Mouse (Mus musculus): ENCODE measurements around the gene Wrap73. TPM values are rescaled to one million over a fixed set of nuclear protein-coding genes. Genes with fewer than 3 reads are reported as not detected.

The Wrap73 gene
- polyA plus RNA-seq, 1 experiment from 2014 or later: 24.1 TPM

DNA sequence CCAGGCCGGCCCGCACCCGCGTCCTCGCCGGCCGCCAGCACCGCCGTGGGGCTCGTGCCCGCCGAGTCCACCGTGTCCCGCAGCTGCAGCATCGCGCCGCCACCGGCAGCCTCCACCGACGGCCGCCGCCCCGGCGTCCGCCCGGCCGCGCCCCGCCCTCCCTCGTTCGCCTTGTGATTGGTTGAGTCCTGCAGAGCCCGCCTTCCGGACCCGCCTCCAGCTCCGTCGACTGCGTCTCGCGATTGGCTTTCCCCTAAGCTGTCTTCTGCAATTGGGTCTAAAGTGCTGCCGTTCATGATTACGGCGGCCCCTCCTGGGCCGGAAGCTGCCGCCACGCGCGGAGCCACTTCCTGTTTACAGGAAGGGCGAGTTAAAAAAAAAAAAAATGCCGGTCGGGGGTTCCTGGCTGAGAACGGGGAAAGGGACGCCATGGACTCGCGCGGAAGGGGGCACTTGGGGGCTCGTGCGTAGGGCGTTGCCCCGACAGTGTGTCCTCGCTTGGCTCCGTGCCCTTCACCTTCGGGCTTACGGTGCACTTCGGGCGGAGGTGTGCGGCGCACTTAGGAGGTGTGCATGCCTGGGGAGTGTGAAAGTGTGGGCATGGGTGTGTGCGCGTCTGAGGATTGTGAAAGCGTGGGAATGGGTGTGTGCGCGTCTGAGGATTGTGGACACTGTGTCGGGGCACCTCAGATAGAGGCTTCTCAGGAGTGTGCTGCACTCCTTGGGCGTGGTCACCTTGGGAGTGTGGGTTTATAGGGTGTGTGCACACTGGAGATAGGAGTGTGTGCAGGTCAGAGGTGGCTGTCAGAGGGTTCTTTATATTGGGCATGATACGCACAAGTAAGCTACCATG, 18.6 kb downstream of the Wrap73 start, which contains the start of gene Tprgl:
Gene Tprgl (minus strand): TSS at position 129 of the 853 bp plus-strand sequence.
- H3K27ac ChIP-seq (ENCODE audit: poor library complexity, severe bottlenecking): peak within 1 kb of the TSS; percentile 83
- no peaks in the 10 kb centered on the region for H3K27me3 ChIP-seq (replicated peaks)
- H3K4me3 ChIP-seq: peak within 1 kb of the TSS; percentile 93
- H3K4me2 ChIP-seq: peak within 1 kb of the TSS; percentile 96
- peak within 1 kb of the TSS; percentile 94 for H3K9ac ChIP-seq
- peaks cover 21% of the 10 kb centered on the region for H3K4me1 ChIP-seq (replicated peaks)
- no peaks in the 10 kb centered on the region for H3K9me3 ChIP-seq (replicated peaks)
- WGBS: under 1% methylated on average over 75 of the region's 75 CpGs
- peak; percentile 97 for ATAC-seq (ENCODE audit: insufficient number of reproducible peaks, low FRiP score)
- peaks cover 32% of the 10 kb centered on the region for H3K36me3 ChIP-seq

DNA sequence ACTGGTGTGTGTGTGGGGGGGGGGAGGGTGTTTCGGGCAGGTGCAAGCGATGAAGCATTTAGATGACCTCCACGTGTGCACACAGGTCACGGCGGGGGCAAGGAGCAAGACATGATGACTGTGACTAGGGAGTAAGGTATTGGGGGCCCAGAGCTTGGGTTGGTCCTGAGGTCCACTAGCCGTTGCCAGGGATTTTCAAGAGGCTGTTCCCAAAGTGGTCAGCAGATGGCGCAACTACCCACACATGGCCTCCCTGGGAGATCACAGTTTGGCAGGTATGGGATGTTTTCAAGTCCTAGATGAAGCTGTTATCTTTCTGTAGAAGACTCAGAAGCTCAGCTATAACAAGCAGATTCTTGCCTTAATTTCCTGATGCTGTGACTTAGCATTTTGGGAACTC, 21.1 kb downstream of the Wrap73 start:
- ATAC-seq (ENCODE audit: insufficient number of reproducible peaks, low FRiP score): no peak
- Histone ChIP-seq H3K4me1 (replicated peaks) (peaks cover 21% of the 10 kb centered on the region), H3K9ac (no peak overlapping the region), H3K36me3 (peaks cover 6% of the 10 kb centered on the region), H3K4me3 (no peak overlapping the region), H3K27me3 (replicated peaks) (peaks cover 2% of the 10 kb centered on the region; the same call in 1 of the 2 replicates), H3K27ac (ENCODE audit: poor library complexity, severe bottlenecking) (no peak overlapping the region), H3K4me2 (no peak overlapping the region), H3K9me3 (replicated peaks) (no peaks in the 10 kb centered on the region)
- WGBS: 15% methylated on average over 7 of the region's 7 CpGs

DNA sequence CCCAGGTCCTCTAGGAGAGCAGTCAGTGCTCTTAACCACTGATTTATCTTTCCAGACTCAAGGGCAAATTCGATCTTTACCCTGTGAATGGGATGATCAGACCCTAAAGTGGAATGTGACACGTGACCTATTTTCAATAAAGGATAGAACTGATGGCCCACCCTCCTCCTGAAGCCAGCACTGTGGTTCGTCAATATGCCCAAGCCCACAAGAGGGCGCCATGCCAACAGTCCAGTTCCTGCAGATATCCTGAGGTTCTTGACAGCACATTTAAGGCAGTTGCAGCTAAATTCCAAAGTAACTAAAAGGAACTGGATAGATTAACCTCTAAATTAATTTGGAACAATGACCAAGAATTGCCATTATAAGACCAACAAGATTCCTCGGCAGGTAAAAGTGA, 24.9 kb downstream of the Wrap73 start:
- Histone ChIP-seq H3K27me3 (replicated peaks) (peaks cover 40% of the 10 kb centered on the region), H3K9ac (no peak overlapping the region), H3K4me1 (replicated peaks) (peaks cover 27% of the 10 kb centered on the region), H3K27ac (ENCODE audit: poor library complexity, severe bottlenecking) (no peak overlapping the region), H3K36me3 (no peaks in the 10 kb centered on the region), H3K4me2 (no peak overlapping the region), H3K9me3 (replicated peaks) (no peaks in the 10 kb centered on the region), H3K4me3 (no peak overlapping the region)
- 23% methylated on average over 5 of the region's 5 CpGs for WGBS
- no peak for ATAC-seq (ENCODE audit: insufficient number of reproducible peaks, low FRiP score)

DNA sequence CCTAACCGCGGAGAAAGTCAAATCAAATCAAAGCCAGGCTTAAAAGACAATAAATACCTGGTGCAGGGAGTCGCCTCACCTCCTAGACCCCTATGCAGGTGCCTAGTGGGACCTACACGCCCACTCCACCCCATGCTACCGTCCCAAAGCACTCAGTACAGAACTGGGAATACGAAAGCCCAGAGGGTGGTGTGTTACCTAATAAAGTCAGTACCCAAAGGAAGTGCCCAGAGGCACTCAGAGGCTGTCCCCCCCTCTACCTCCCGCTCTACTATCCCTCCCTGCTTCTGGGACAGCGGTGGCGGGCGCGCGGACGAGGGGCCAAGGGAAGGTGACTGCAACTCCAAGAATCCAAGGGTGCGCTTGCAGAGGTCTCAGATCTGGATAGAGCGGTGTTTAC, 27.8 kb downstream of the Wrap73 start:
- peak; percentile 20; the same call in 1 of the 2 replicates for ATAC-seq (ENCODE audit: insufficient number of reproducible peaks, low FRiP score)
- H3K4me2 ChIP-seq: peak overlapping the region; percentile 95
- H3K27ac ChIP-seq (ENCODE audit: poor library complexity, severe bottlenecking): no peak overlapping the region
- no peaks in the 10 kb centered on the region for H3K9me3 ChIP-seq (replicated peaks)
- peak overlapping the region; percentile 61 for H3K4me3 ChIP-seq
- H3K27me3 ChIP-seq (replicated peaks): peaks cover 63% of the 10 kb centered on the region
- WGBS: 3% methylated on average over 15 of the region's 15 CpGs
- H3K36me3 ChIP-seq: no peaks in the 10 kb centered on the region
- H3K9ac ChIP-seq: peak overlapping the region; percentile 52; the same call in 1 of the 2 replicates
- peaks cover 27% of the 10 kb centered on the region for H3K4me1 ChIP-seq (replicated peaks)

DNA sequence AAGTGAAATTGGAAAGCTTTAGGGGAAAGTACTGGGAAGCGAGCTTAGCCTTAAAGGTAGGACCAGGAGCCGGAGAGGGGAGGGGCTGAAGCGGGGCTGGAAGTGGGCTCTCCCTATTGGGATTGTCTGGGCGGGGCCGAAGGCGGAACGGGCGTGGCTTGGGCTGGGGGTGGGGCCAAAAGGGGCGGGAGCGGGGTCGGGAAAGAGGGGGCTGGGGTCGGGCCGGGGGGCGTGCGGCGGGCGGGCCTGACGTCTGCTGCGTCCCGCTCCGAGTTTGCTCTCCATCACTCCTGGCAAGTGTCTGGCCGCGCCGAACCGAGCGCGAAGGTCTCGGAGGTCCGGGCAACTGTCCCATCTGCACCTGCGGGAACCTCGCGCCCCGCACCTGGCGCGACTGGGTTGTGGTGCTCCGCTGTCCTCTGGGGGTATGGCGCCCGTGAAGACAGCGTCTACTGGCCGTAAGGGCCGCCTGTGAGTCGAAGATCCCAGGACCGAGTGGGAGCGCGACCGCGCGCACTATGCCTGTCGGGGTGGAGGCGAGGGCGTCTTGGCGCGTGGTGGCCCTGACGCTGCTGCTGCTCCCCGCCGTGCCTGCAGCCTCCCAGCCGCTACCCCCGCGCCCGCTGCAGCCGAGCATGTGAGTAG, 28.5 kb downstream of the Wrap73 start, which contains the start of gene Megf6:
Gene Megf6 (plus strand): TSS at position 225 of the 645 bp plus-strand sequence.
- Histone ChIP-seq H3K27me3 (replicated peaks) (peaks cover 66% of the 10 kb centered on the region), H3K4me2 (peak within 1 kb of the TSS; percentile 95), H3K4me3 (peak within 1 kb of the TSS; percentile 61), H3K9me3 (replicated peaks) (no peaks in the 10 kb centered on the region), H3K27ac (ENCODE audit: poor library complexity, severe bottlenecking) (no peak within 1 kb of the TSS), H3K9ac (peak within 1 kb of the TSS; percentile 52), H3K4me1 (replicated peaks) (peaks cover 27% of the 10 kb centered on the region), H3K36me3 (no peaks in the 10 kb centered on the region)
- peak; percentile 70 for ATAC-seq (ENCODE audit: insufficient number of reproducible peaks, low FRiP score)
- under 1% methylated on average over 50 of the region's 61 CpGs for WGBS

GRCm38 (mm10) chr4:154171151-154171930, 29.2 kb downstream of the Wrap73 start:
- peak; percentile 3; the same call in 1 of the 2 replicates for ATAC-seq (ENCODE audit: insufficient number of reproducible peaks, low FRiP score)
- H3K4me3 ChIP-seq: peak overlapping the region; percentile 61

DNA sequence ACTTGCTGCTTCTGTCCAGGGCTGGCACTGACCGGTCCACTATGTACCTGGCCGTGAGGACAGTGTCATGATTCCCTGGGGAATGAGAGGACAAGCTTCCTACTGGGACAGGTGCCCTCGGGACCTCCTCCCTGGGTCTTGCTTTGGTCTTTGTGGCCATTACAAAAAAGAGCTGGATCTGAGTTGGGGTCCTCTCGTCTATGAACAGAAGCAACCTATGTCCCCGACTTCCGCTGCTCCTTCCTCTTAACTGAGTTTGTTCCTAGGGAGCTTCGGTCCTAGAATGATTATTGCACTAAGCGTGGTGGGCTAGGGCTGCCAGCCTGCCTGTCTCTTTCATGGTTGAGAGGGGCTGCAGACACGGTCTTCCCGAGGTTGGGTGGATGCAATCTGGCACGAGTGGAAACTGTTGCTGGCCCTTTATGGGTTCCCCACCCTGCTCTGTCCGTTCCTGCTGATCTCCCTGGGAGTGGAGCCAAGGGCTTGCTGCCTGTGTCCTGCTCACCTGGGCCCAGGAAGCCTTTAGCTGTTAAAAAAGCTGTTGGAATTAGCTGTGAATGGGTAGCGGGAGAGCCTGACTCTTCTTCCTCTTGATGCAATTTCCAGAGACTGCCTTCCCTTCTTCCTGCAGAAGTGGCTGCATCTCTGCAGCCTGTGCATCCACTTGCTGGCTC, 29.9 kb downstream of the Wrap73 start:
- Histone ChIP-seq H3K27ac (ENCODE audit: poor library complexity, severe bottlenecking) (no peak overlapping the region), H3K4me3 (peak overlapping the region; percentile 61), H3K4me2 (peak overlapping the region; percentile 95), H3K27me3 (replicated peaks) (peaks cover 67% of the 10 kb centered on the region), H3K36me3 (no peaks in the 10 kb centered on the region), H3K4me1 (replicated peaks) (peaks cover 27% of the 10 kb centered on the region), H3K9me3 (replicated peaks) (no peaks in the 10 kb centered on the region), H3K9ac (peak overlapping the region; percentile 51; the same call in 1 of the 2 replicates)
- ATAC-seq (ENCODE audit: insufficient number of reproducible peaks, low FRiP score): no peak
- WGBS: 34% methylated on average over 13 of the region's 13 CpGs

More at GRCm38 (mm10) chr4:154171151-154171930, 29.2 kb downstream of the Wrap73 start:
- peak overlapping the region; percentile 51 for H3K9ac ChIP-seq
- H3K27me3 ChIP-seq (replicated peaks): peaks cover 67% of the 10 kb centered on the region
- H3K4me2 ChIP-seq: peak overlapping the region; percentile 95
- no peak overlapping the region for H3K27ac ChIP-seq (ENCODE audit: poor library complexity, severe bottlenecking)
- H3K4me1 ChIP-seq (replicated peaks): peaks cover 27% of the 10 kb centered on the region
- 1% methylated on average over 37 of the region's 37 CpGs for WGBS
- no peaks in the 10 kb centered on the region for H3K36me3 ChIP-seq
- no peaks in the 10 kb centered on the region for H3K9me3 ChIP-seq (replicated peaks)

- Histone ChIP-seq H3K4me3 (no peak overlapping the region), H3K9me3 (replicated peaks) (no peaks in the 10 kb centered on the region), H3K4me2 (no peak overlapping the region), H3K27ac (ENCODE audit: poor library complexity, severe bottlenecking) (no peak overlapping the region), H3K27me3 (replicated peaks) (peaks cover 29% of the 10 kb centered on the region), H3K4me1 (replicated peaks) (no peaks in the 10 kb centered on the region), H3K36me3 (no peaks in the 10 kb centered on the region), H3K9ac (no peak overlapping the region)
- WGBS: 59% methylated on average over 8 of the region's 8 CpGs
- no peak for ATAC-seq (ENCODE audit: insufficient number of reproducible peaks, low FRiP score)
These were observed 35.1 kb downstream of the Wrap73 start for GRCm38 (mm10) chr4:154177257-154177656.

DNA sequence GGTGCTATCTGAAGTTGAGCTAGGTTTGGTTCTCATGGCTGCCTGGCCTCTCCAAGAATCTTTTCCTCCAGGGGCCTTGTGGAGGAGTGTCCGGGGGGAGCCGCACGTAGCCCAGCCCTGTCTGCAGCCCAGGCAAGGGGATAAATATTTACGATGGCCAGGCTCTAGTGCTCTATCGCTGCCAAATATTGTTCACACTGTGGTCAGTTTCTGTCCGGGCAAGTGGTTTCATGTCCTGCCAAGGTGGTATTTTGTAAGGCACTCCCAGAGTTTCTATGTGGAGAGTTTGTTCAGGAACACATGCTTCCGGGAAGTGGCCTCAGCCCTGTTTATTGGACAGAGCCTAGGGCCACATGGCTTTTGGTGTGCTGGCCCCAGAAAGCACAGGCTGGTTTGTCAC, 38.8 kb downstream of the Wrap73 start:
- Histone ChIP-seq H3K4me2 (no peak overlapping the region), H3K27ac (ENCODE audit: poor library complexity, severe bottlenecking) (no peak overlapping the region), H3K9me3 (replicated peaks) (no peaks in the 10 kb centered on the region), H3K27me3 (replicated peaks) (peaks cover 8% of the 10 kb centered on the region; the same call in 1 of the 2 replicates), H3K36me3 (no peaks in the 10 kb centered on the region), H3K9ac (no peak overlapping the region), H3K4me3 (no peak overlapping the region), H3K4me1 (replicated peaks) (peaks cover 15% of the 10 kb centered on the region)
- 73% methylated on average over 7 of the region's 7 CpGs for WGBS
- no peak for ATAC-seq (ENCODE audit: insufficient number of reproducible peaks, low FRiP score)

- H3K4me2 ChIP-seq: no peak overlapping the region
- no peak overlapping the region for H3K27ac ChIP-seq (ENCODE audit: poor library complexity, severe bottlenecking)
- ATAC-seq (ENCODE audit: insufficient number of reproducible peaks, low FRiP score): 0 out of 2 replicates have a peak, but pooled peaks have one; percentile 31
- no peaks in the 10 kb centered on the region for H3K9me3 ChIP-seq (replicated peaks)
- H3K27me3 ChIP-seq (replicated peaks): peaks cover 12% of the 10 kb centered on the region; the same call in 1 of the 2 replicates
- WGBS: 57% methylated on average over 5 of the region's 5 CpGs
- H3K36me3 ChIP-seq: no peaks in the 10 kb centered on the region
- no peak overlapping the region for H3K4me3 ChIP-seq
- H3K4me1 ChIP-seq (replicated peaks): peaks cover 31% of the 10 kb centered on the region
- H3K9ac ChIP-seq: no peak overlapping the region
These were observed 41.4 kb downstream of the Wrap73 start for GRCm38 (mm10) chr4:154183566-154183965.
